Mouse (Mus musculus) embryonic fibroblast, embryonic 13.5 days (primary cell): Measurements from ENCODE around the gene Armc7. TPM values are rescaled to one million over a fixed set of nuclear protein-coding genes. Genes with fewer than 3 reads are reported as not detected.
"Not testable (repeated sequence)": the region's sequence is repeated elsewhere in the genome, so short reads cannot be mapped to it uniquely, and the experiment has no call there.

ENCODE experiments used
- H3K27ac ChIP-seq: 2 replicates; pipeline ENCODE4 v1.5.1; 2012; ENCODE audit warnings: low read length, control low read depth, inconsistent platforms; ENCODE audit not compliant: insufficient read depth
- H3K4me1 ChIP-seq: 2 replicates; pipeline ENCODE4 v1.6.1; 2011; ENCODE audit warnings: low read length; ENCODE audit not compliant: control insufficient read depth, insufficient read depth
- H3K4me3 ChIP-seq: 2 replicates; pipeline ENCODE4 v1.5.1; 2011; ENCODE audit warnings: mild to moderate bottlenecking, control low read depth, low read length; ENCODE audit not compliant: insufficient read depth
- CTCF ChIP-seq: IDR thresholded peaks from 2 replicates; pipeline ENCODE4 v1.5.1; 2011; ENCODE audit warnings: mild to moderate bottlenecking, control low read depth, low read length, moderate library complexity, borderline replicate concordance; ENCODE audit not compliant: insufficient read depth
- POLR2A ChIP-seq: IDR thresholded peaks from 2 replicates; pipeline ENCODE4 v1.6.1; 2011; ENCODE audit warnings: low read depth, mild to moderate bottlenecking, control low read depth, low read length, moderate library complexity
- polyA plus RNA-seq: library from polyadenylated mRNA; stranded (reverse); fragments of >200 nt; gene quantifications from 2 replicates; pipeline ENCODE4 v1.2.4, GENCODE M21; 2011; ENCODE audit warnings: low read depth; ENCODE audit not compliant: missing spikeins, insufficient read length

Gene Armc7
- polyA plus RNA-seq, 1 experiment = 7.1 TPM

- TF ChIP-seq POLR2A = no peak
- TF ChIP-seq CTCF = no peak
- no peak overlapping the region for H3K27ac ChIP-seq
- H3K4me1 ChIP-seq = no peaks in the 10 kb centered on the region
Observed at GRCm38 (mm10) chr11:115520218-115520617, 44.8 kb downstream of the Armc7 start.

GRCm38 (mm10) chr11:115521080-115521479 lies 45.6 kb downstream of the Armc7 start:
- Histone ChIP-seq H3K4me1 (no peaks in the 10 kb centered on the region), H3K27ac (no peak overlapping the region), H3K4me3 (no peak overlapping the region)
- no peak for TF ChIP-seq POLR2A

More at GRCm38 (mm10) chr11:115520218-115520617, 44.8 kb downstream of the Armc7 start:
- no peak overlapping the region for H3K4me3 ChIP-seq

GRCm38 (mm10) chr11:115522238-115522637 lies 46.8 kb downstream of the Armc7 start:
- TF ChIP-seq POLR2A (no peak), CTCF (no peak)
- Histone ChIP-seq H3K4me1 (no peaks in the 10 kb centered on the region), H3K4me3 (no peak overlapping the region), H3K27ac (no peak overlapping the region)

DNA sequence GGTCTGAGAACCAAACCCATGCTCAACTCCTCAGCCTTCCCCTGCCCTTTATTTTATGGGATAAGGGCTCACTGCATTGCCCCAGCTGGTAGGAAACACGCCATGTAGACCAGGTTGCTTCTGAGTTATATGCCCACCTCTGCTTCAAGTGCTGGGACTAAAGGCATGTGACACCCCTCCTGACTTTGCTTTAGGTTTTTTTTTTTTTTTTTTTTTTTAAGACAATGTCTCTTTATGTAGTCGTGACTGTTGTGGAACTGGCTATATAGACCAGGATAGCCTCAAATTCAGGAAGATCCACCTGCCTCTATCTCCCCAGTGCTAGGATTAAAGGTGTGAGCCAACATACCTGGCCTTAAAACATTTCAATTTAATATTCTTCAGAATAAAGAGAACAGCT lies 47.2 kb downstream of the Armc7 start:
- Histone ChIP-seq H3K4me1 (no peaks in the 10 kb centered on the region), H3K27ac (no peak overlapping the region), H3K4me3 (no peak overlapping the region)
- TF ChIP-seq POLR2A (no peak), CTCF (no peak)

GRCm38 (mm10) chr11:115526446-115526845 lies 51.0 kb downstream of the Armc7 start:
- H3K27ac ChIP-seq, H3K4me1 ChIP-seq, H3K4me3 ChIP-seq: not testable (repeated sequence)

DNA sequence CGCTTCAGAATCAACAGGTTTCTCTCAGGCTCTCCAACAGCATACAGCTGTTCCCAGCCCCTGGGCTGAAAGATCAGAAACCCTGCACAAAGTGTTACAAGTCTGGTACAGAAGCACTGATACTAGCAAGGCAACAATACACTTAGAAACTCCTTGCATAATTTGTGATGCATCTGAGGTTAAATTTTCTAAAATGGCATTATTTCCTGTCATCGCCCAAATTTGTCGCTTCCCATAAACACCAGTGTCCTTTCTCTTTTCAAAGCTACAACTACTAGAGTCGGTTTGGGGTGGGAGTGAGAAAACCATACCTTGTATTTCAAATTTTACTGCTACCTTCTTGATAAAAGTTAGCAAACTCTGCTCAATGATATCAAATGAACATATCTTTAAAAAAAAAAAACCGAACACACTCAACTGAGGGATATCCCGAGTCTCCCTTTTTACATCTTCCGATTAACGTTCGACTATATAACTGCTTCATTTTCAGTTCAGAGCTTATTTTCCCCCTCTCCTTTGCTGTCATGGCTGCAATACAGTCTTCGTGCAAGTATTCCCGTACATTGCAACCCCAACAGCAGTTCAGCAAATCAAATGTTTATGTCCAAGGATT lies 59.4 kb downstream of the Armc7 start:
- peak overlapping the region; percentile 91 for H3K4me3 ChIP-seq
- 0 out of 2 replicates have a peak overlapping the region, but pooled peaks have one; percentile 87 for H3K27ac ChIP-seq
- no peaks in the 10 kb centered on the region for H3K4me1 ChIP-seq
- no peak for TF ChIP-seq CTCF
- no peak; the same call in 1 of the 2 replicates for TF ChIP-seq POLR2A

- H3K4me1 ChIP-seq = no peaks in the 10 kb centered on the region
- H3K27ac ChIP-seq = peak overlapping the region; percentile 87
- no peak for TF ChIP-seq POLR2A
- no peak for TF ChIP-seq CTCF
- H3K4me3 ChIP-seq = peak overlapping the region; percentile 91
Observed at GRCm38 (mm10) chr11:115535401-115536037, 60.1 kb downstream of the Armc7 start.

DNA sequence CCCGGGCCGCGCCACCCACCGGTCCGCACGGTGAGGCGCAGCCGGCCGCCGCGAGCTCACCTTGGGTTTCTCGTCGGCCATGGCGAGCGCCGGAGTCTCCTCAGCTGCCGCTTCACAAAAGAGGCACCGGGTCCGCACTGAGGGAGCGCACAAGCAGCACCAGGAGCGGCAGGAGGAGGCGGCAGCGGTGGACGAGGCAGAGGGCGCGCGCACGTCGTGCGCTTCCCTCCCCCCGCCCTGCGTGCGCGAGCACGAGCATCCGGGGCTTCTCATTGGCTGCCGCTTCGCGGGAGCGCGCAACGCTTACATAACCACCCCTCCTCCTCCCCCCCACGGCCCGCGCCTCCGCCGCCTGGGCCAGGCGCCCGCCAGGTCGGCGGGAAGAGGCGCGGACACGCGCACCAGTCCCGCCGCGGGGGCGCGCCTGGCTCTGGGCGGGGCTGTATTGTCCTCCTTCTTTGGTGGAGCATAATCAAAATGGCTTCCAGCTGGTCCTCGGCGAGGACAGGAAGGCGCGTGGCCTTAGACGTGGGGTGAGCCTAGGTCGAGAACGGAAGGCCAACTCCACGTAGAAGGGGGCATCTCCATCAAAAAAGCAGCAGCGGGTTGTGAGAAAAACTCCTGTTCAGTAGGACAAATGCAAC lies 60.7 kb downstream of the Armc7 start, which contains the start of gene Sumo2:
Gene Sumo2 (minus strand): TSS at position 239 of the 644 bp plus-strand sequence.
- peak within 1 kb of the TSS; percentile 87 for H3K27ac ChIP-seq
- peak within 1 kb of the TSS; percentile 91 for H3K4me3 ChIP-seq
- H3K4me1 ChIP-seq = no peaks in the 10 kb centered on the region
- TF ChIP-seq POLR2A (peak; percentile 73), CTCF (no peak)

- Histone ChIP-seq H3K4me3 (no peak overlapping the region), H3K27ac (peak overlapping the region; percentile 77), H3K4me1 (no peaks in the 10 kb centered on the region)
- 0 out of 2 replicates have a peak, but pooled peaks have one; percentile 23 for TF ChIP-seq POLR2A
- TF ChIP-seq CTCF = no peak
Observed at GRCm38 (mm10) chr11:115536856-115537568, 61.5 kb downstream of the Armc7 start.

GRCm38 (mm10) chr11:115538045-115538444 lies 62.6 kb downstream of the Armc7 start:
- TF ChIP-seq CTCF = no peak
- Histone ChIP-seq H3K4me3 (no peak overlapping the region), H3K4me1 (no peaks in the 10 kb centered on the region), H3K27ac (no peak overlapping the region)

Other genes with a start within 250 kb of the Armc7 start
- gene Grin2c, start 208.4 kb upstream of the Armc7 start, polyA plus RNA-seq = not detected in 2 replicates
- 4.1 and 6.4 TPM in 2 replicates for gene Fdxr, start 198.6 kb upstream of the Armc7 start, polyA plus RNA-seq
- gene Fads6, start 178.0 kb upstream of the Armc7 start, polyA plus RNA-seq = 0.15 TPM in 1 of 2 replicates, not detected in the other
- not detected in 2 replicates for gene Otop2, start 168.5 kb upstream of the Armc7 start, polyA plus RNA-seq
- gene Ush1g, start 153.6 kb upstream of the Armc7 start, polyA plus RNA-seq = 0.15 TPM in 1 of 2 replicates, not detected in the other
- gene Otop3, start 140.9 kb upstream of the Armc7 start, polyA plus RNA-seq = not detected in 2 replicates
- 3.2 and 5.9 TPM in 2 replicates for gene Hid1, start 107.9 kb upstream of the Armc7 start, polyA plus RNA-seq
- 24.2 and 29.5 TPM in 2 replicates for gene Cdr2l, start 93.8 kb upstream of the Armc7 start, polyA plus RNA-seq
- gene Mrpl58, start 71.9 kb upstream of the Armc7 start, polyA plus RNA-seq = 35.3 and 46.6 TPM in 2 replicates
- gene Atp5h, start 55.7 kb upstream of the Armc7 start, polyA plus RNA-seq = 334 and 405 TPM in 2 replicates
- 15.9 and 18.2 TPM in 2 replicates for gene Kctd2, start 55.5 kb upstream of the Armc7 start, polyA plus RNA-seq
- gene Trim80, start 35.1 kb upstream of the Armc7 start, polyA plus RNA-seq = not detected in 2 replicates
- gene Slc16a5, start 13.2 kb upstream of the Armc7 start, polyA plus RNA-seq = not detected in 2 replicates
- gene Nt5c, start 16.2 kb downstream of the Armc7 start, polyA plus RNA-seq = 54.2 and 76.2 TPM in 2 replicates
- gene Jpt1, start 38.7 kb downstream of the Armc7 start, polyA plus RNA-seq = 141 and 164 TPM in 2 replicates
- gene Sumo2, start 60.6 kb downstream of the Armc7 start, polyA plus RNA-seq = 408 and 505 TPM in 2 replicates
- gene Nup85, start 88.8 kb downstream of the Armc7 start, polyA plus RNA-seq = 68.0 and 81.1 TPM in 2 replicates
- gene Mrps7, start 128.3 kb downstream of the Armc7 start, polyA plus RNA-seq = 31.0 and 36.5 TPM in 2 replicates
- gene Gga3, start 128.4 kb downstream of the Armc7 start, polyA plus RNA-seq = 17.0 and 30.3 TPM in 2 replicates
- 22.3 and 26.6 TPM in 2 replicates for gene Mif4gd, start 137.3 kb downstream of the Armc7 start, polyA plus RNA-seq
- gene Slc25a19, start 152.6 kb downstream of the Armc7 start, polyA plus RNA-seq = 13.6 and 14.0 TPM in 2 replicates
- 61.1 and 69.3 TPM in 2 replicates for gene Grb2, start 232.9 kb downstream of the Armc7 start, polyA plus RNA-seq